Mouse (Mus musculus): ENCODE results near the gene Samhd1.
A peak's percentile ranks its signal among the peaks of the same experiment; 100 is the strongest.

Gene Samhd1

DNA sequence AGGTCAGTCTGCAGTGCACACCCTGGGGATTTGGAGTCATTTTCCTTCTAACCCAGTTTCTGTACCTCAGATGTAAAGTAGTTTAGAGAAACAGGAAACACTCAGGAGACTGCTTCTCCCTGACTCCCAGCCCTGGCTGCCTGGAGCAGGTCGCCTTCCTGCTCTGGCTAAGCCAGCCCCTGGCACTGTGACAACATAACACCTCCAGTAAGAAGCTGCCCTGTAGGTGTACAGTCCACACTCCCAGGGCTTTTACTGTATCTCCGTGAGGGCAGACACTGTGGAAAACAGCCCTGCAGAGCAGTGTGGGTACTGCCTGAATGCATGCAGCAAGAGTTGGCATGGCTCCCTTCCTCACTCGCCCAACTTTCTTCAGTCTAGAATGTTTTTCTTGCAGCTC lies 59.4 kb downstream of the Samhd1 start:
- no peak for DNase-seq (ENCODE audit: low read depth, low spot score)
- Histone ChIP-seq H3K27me3 (ENCODE audit: control insufficient read depth, insufficient read depth, low read length, poor library complexity, severe bottlenecking) (peaks cover 3% of the 10 kb centered on the region), H3K36me3 (ENCODE audit: control insufficient read depth, insufficient read depth, low read length, poor library complexity, severe bottlenecking) (no peaks in the 10 kb centered on the region)

GRCm38 (mm10) chr2:157075226-157075625 lies 59.8 kb downstream of the Samhd1 start:
- Histone ChIP-seq H3K27me3 (ENCODE audit: control insufficient read depth, insufficient read depth, low read length, poor library complexity, severe bottlenecking) (peaks cover 3% of the 10 kb centered on the region), H3K36me3 (ENCODE audit: control insufficient read depth, insufficient read depth, low read length, poor library complexity, severe bottlenecking) (no peaks in the 10 kb centered on the region)
- DNase-seq (ENCODE audit: low read depth, low spot score): no peak

GRCm38 (mm10) chr2:157074772-157075171 lies 60.3 kb downstream of the Samhd1 start:
- Histone ChIP-seq H3K36me3 (ENCODE audit: control insufficient read depth, insufficient read depth, low read length, poor library complexity, severe bottlenecking) (no peaks in the 10 kb centered on the region), H3K27me3 (ENCODE audit: control insufficient read depth, insufficient read depth, low read length, poor library complexity, severe bottlenecking) (peaks cover 3% of the 10 kb centered on the region)
- no peak for DNase-seq (ENCODE audit: low read depth, low spot score)

DNA sequence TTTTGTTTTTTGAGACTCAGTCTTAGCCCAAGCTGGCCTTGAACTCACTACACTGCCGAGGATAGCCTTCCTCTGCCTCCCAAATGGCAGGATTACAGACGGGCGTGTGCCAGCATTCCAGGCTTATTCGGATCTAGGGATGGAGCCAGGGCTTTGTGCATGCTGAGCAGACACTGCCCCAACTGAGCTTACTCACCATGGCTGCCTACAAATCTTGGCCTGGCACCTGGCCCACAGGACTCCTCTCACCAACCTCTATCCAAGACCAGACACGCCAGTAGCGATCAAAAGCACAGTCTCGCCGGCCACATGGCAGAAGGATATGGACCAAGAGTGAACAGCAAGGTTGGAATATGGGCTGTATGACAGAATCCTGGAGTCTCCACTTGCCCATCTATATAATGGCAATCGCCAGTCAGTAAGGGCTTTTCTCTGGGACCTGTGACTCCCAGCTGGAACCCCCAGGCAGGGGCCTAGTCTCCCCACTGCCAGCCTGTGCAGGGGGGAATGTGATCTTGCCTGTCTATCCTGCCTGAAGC lies 60.8 kb downstream of the Samhd1 start:
- Histone ChIP-seq H3K27me3 (ENCODE audit: control insufficient read depth, insufficient read depth, low read length, poor library complexity, severe bottlenecking) (peaks cover 3% of the 10 kb centered on the region), H3K36me3 (ENCODE audit: control insufficient read depth, insufficient read depth, low read length, poor library complexity, severe bottlenecking) (no peaks in the 10 kb centered on the region)
- no peak for DNase-seq (ENCODE audit: low read depth, low spot score)

GRCm38 (mm10) chr2:157073378-157074052 lies 61.5 kb downstream of the Samhd1 start:
- H3K27me3 ChIP-seq (ENCODE audit: control insufficient read depth, insufficient read depth, low read length, poor library complexity, severe bottlenecking): no peaks in the 10 kb centered on the region; the same call in 1 of the 2 replicates
- no peak for DNase-seq (ENCODE audit: low read depth, low spot score)
- H3K36me3 ChIP-seq (ENCODE audit: control insufficient read depth, insufficient read depth, low read length, poor library complexity, severe bottlenecking): no peaks in the 10 kb centered on the region

GRCm38 (mm10) chr2:157072316-157072990 lies 62.6 kb downstream of the Samhd1 start:
- DNase-seq (ENCODE audit: low read depth, low spot score): no peak
- Histone ChIP-seq H3K27me3 (ENCODE audit: control insufficient read depth, insufficient read depth, low read length, poor library complexity, severe bottlenecking) (no peaks in the 10 kb centered on the region), H3K36me3 (ENCODE audit: control insufficient read depth, insufficient read depth, low read length, poor library complexity, severe bottlenecking) (no peaks in the 10 kb centered on the region)

GRCm38 (mm10) chr2:157071556-157071955 lies 63.5 kb downstream of the Samhd1 start:
- DNase-seq (ENCODE audit: low read depth, low spot score): peak; percentile 22
- Histone ChIP-seq H3K36me3 (ENCODE audit: control insufficient read depth, insufficient read depth, low read length, poor library complexity, severe bottlenecking) (no peaks in the 10 kb centered on the region), H3K27me3 (ENCODE audit: control insufficient read depth, insufficient read depth, low read length, poor library complexity, severe bottlenecking) (no peaks in the 10 kb centered on the region)

- H3K36me3 ChIP-seq (ENCODE audit: control insufficient read depth, insufficient read depth, low read length, poor library complexity, severe bottlenecking): no peaks in the 10 kb centered on the region
- H3K27me3 ChIP-seq (ENCODE audit: control insufficient read depth, insufficient read depth, low read length, poor library complexity, severe bottlenecking): no peaks in the 10 kb centered on the region
- no peak for DNase-seq (ENCODE audit: low read depth, low spot score)
These were observed 64.7 kb downstream of the Samhd1 start for GRCm38 (mm10) chr2:157070365-157070764.

- no peaks in the 10 kb centered on the region for H3K36me3 ChIP-seq (ENCODE audit: control insufficient read depth, insufficient read depth, low read length, poor library complexity, severe bottlenecking)
- DNase-seq (ENCODE audit: low read depth, low spot score): peak; percentile 12
- H3K27me3 ChIP-seq (ENCODE audit: control insufficient read depth, insufficient read depth, low read length, poor library complexity, severe bottlenecking): no peaks in the 10 kb centered on the region
These were observed 65.2 kb downstream of the Samhd1 start for GRCm38 (mm10) chr2:157069755-157070315.

- no peak for DNase-seq (ENCODE audit: low read depth, low spot score)
- Histone ChIP-seq H3K36me3 (ENCODE audit: control insufficient read depth, insufficient read depth, low read length, poor library complexity, severe bottlenecking) (no peaks in the 10 kb centered on the region), H3K27me3 (ENCODE audit: control insufficient read depth, insufficient read depth, low read length, poor library complexity, severe bottlenecking) (no peaks in the 10 kb centered on the region)
These were observed 65.7 kb downstream of the Samhd1 start for GRCm38 (mm10) chr2:157069355-157069735.

GRCm38 (mm10) chr2:157068701-157069354 lies 66.2 kb downstream of the Samhd1 start:
- DNase-seq (ENCODE audit: low read depth, low spot score): no peak
- Histone ChIP-seq H3K27me3 (ENCODE audit: control insufficient read depth, insufficient read depth, low read length, poor library complexity, severe bottlenecking) (no peaks in the 10 kb centered on the region), H3K36me3 (ENCODE audit: control insufficient read depth, insufficient read depth, low read length, poor library complexity, severe bottlenecking) (no peaks in the 10 kb centered on the region)

DNA sequence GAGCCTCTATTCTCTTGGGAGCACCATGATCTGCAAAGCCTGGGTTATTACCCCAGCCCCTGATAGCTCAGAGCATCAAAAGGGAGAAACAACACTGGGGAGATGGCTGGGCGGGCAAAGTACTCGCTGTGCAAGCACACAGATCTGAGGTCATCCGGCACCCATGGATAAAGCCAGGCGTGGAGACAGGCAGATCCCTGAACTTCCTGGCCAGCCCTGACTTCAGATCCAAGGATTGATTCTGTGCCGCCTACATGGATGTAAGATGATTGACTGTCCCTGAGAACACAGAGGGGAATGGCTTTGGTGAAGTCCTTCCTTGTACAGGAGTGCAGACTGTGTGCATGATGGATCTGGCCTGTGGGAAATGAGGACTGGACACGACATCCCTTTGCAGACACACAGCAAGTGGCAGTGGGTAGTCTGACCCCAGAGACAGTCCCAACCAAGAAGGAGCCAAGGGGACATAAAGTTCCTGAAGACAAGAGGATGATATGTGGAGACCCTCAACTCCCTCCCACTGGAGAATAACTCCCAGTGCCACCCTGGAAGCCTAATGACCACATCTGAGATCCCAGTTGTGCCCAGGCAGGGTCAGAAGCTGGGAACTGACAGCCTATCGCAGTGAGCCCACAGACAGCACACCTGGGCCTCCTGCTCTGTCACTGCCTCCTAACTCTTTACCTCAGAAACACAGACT lies 68.2 kb downstream of the Samhd1 start:
- no peaks in the 10 kb centered on the region for H3K36me3 ChIP-seq (ENCODE audit: control insufficient read depth, insufficient read depth, low read length, poor library complexity, severe bottlenecking)
- H3K27me3 ChIP-seq (ENCODE audit: control insufficient read depth, insufficient read depth, low read length, poor library complexity, severe bottlenecking): no peaks in the 10 kb centered on the region
- DNase-seq (ENCODE audit: low read depth, low spot score): no peak

DNA sequence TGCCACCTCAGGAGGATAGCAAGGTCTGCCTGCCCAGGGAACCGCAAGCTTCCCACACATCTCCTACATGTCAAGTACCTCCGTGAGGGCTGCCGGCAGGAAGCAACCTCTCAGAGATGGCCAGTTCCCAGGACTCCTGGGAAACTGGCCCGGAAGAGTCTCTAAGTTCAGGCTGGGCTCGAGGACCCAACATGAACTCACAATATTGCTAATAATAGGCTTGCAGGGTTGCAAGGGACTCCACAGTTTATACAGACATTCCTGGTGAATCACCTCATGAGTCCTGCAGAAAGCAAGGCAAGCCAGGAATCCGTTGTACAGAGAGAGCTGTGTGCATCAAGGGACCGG lies 69.2 kb downstream of the Samhd1 start:
- H3K36me3 ChIP-seq (ENCODE audit: control insufficient read depth, insufficient read depth, low read length, poor library complexity, severe bottlenecking): no peaks in the 10 kb centered on the region
- DNase-seq (ENCODE audit: low read depth, low spot score): no peak
- H3K27me3 ChIP-seq (ENCODE audit: control insufficient read depth, insufficient read depth, low read length, poor library complexity, severe bottlenecking): no peaks in the 10 kb centered on the region

DNA sequence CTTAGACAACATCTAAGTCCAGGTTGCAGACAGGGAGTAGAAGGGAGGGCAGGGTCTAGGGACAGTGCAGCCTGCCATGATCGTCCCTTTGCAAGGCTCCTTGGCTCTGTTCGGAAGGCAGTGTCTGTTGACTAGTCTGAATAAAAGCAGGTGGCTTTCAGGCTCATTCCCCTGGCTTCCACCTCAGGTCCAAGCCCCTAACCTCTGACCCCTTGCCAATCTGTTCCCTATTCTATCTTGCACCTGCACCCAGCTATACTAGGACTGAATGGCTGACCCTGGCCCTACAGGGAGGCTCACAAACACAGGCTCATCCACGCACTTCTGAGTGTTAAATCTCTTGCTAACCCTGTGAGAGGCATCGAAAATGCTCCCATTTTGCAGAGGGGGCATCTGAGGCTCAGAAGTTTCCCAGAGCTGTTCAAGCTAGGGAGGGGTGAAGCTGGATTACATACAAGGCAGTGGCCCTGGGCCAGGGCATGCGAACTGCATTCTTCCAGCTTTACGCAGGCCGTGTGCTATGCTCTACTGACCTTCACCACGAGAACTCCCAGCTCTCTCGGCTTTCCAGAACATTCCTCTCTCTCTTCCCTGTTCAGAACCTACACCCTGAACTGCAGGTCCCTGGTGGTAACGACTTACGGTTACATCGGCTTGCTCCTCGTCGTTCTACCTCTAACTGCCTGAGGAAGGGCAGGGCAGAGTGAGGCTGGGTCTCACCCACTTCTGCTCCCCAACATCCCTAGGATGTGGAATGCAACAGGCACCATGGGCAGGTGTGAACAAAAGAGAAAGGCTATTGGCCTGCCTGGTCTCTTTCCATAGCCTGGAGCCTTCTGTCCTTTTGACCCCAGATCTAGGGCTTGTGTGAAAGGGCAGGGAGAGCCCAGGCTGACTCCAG lies 69.8 kb downstream of the Samhd1 start:
- Histone ChIP-seq H3K36me3 (ENCODE audit: control insufficient read depth, insufficient read depth, low read length, poor library complexity, severe bottlenecking) (no peaks in the 10 kb centered on the region), H3K27me3 (ENCODE audit: control insufficient read depth, insufficient read depth, low read length, poor library complexity, severe bottlenecking) (no peaks in the 10 kb centered on the region)
- no peak for DNase-seq (ENCODE audit: low read depth, low spot score)
